Mouse (Mus musculus) c-Kit-positive CD71-negative TER-119-negative erythroid progenitor cells, embryonic 14.5 days (primary cell): Measurements from ENCODE around the gene Zfp777.

Experiments used
- DNase-seq: peaks from one replicate; pipeline ENCODE4 v3.0.0-alpha.2; 2013; ENCODE audit warnings: low read depth

Zfp777 gene

DNA sequence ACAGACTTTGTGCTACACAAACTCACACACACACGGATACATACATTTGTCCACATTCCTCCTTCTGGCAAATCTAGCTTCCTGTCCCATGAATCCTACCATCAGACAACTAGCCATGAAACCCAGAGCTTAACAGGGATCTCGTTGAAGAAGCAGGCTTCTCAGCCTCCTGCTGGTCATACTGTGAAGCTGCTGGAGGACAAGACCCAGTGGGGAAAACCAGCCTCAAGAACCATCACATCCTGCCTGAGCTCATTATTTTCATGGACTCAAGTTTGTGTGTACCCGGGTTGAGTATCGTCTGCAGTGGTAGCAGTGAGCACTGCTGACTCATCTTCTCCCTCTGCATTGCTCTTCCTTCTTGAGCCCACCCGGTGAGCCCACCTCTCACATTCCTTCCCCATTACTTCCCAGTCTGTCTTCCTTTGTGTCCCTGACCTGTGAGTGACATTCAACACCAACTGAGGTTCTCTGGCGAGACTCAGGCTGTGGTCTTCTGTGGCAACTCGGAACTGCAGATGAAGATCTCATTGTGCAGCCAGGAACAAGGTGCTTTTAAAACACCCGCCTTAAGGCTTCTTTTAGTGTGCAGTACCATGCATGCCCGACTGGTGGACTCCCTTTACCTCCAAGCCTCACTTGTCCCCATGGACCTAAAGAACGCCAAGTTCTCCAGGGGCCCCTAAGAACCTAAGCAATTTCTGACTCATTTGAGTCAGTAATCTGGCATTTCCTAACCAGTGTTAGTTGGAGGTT lies 22.6 kb downstream of the Zfp777 start:
- no peak for DNase-seq

DNA sequence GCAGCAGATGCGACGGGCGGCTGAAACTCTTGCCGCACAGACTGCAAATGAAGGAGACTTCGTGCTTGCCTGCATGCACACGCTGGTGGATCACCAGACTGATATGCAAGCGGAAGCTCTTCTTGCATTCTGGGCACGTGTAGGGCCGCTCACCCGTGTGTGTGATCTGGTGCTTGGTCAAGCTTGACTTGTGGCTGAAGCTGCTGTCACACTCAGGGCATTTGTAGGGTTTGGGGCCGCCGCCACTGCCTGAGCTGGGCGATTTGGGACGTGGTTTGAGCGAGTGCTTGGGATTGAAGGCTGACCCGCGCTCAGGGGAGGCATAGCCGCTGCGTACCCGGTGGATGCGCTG lies 23.7 kb downstream of the Zfp777 start:
- no peak for DNase-seq

DNA sequence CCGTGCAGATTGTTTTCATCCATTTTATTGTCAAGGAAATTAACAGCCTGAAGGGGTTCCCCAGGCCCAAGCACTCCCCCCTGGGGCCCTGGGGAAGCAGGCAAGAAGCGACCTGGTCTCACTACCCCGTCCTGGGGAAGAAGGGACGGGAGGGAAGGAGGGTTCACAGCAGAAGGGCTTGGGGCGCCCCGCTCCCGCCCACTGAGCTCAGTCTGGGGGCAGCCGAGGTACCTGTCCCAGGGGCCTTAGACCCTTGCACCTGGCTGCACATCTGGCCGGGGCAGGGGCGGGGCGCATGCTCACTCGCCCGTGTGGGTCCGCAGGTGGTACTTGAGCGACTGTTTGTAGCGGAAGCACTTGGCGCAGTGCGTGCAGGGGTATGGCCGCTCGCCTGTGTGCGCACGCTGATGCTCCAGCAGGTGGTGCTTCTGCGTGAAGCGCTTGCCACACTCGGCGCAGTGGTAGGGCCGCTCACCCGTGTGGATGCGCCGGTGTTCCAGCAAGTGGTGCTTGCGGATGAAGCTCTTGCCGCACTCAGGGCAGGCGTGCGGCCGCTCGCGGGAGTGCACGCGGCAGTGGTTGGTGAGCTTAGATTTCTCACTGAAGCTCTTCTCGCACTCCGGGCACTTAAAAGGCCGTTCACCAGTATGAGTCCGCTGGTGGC lies 24.2 kb downstream of the Zfp777 start:
- no peak for DNase-seq

DNA sequence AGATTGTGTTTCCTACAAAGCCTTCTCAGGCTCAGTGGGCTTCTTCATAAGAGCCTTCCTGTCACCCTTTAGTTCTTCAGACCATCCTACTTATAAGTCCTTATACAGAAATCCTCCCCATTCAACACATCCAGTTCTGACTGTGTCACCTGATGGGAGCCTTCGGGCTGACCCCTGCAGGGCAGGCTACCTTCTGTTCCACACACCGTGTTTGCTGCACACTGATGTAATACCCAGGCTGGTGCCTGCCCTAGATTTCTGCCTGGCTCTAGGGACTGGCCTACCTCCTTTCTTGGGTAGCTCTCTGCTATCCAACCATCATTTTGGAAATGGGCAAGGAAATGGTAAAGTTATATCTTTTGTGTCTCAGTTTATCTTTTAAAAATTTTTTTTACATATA lies 26.0 kb downstream of the Zfp777 start:
- no peak for DNase-seq

DNA sequence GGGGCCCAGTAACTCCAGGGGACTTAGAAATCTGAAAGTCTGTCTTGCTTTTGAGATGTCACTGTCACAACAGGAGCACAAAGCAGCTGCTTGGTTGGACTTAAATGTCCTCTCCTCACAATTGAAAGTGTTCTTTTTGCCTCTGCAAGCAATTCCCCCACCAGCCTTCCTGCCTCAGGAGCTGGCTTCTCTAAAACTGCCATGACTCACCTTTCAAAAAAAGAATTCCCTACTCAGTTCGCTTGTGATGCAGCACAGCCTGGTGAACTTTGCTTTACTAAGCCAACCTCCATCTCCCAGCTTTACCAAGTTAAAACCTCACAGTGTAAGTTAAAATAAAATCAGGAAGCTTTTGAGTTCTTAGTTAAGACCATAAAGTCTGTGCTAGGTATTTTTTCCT lies 27.0 kb downstream of the Zfp777 start:
- DNase-seq: no peak

DNA sequence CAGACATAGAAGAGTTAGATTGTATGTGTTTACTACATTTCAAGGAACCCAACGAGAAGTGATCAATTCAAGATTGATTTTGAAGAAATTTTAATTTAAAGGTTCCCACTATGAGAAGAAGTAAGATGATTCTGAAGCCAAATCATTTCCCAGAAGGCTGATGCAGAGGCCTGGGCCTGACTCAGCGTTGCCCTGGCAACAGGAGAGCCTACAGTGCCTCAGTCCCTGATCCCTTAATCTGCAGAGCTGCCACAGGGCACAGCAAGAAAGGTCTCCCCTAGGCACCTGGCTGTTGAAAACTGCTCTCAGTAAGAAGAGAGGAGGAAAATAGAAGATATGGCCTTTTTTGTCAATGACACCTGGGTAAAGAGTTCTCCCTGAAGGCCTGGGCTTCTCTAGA lies 28.7 kb downstream of the Zfp777 start:
- DNase-seq: no peak

DNA sequence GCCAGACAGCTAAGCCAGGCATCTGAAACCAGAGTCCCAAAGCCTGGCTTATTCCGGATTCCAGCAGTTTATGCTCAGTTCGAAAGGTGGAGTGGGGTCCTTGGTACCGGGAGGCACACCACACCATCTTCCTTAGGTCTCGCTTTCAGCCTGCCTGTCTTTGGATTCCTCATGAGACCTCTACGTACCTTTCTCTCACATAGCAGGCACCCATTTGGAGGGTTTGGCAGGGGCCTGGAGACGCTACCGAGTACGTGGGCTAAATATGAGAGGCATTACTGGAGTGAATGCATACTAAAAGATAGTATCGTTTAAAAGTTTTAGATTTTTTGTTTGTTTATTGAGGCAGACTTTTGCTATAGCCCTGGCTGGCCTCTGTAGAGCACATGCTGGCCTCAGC lies 31.9 kb downstream of the Zfp777 start:
- no peak for DNase-seq

DNA sequence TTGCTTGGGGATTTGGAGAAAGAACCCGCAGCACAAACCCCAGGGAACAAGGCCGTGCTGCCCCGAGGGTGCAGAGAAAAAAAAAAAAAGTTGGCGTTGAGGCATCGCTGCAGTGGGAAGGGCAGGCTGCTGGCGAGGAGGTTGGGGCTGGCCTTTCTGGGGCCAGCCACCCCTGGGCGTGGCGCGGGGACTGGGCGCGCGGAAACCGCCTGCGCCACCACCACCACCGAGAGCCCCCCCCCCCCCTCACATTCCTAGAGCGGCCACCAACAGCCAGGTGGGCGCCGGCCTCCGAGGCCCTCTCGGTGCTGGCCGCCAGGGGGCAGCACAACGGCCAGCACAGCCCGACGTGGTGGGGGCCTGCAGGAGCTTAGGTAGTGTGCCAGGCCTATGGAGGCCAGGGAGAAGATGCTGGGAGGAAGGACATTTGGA lies 32.6 kb downstream of the Zfp777 start:
- DNase-seq: peak; percentile 50

DNA sequence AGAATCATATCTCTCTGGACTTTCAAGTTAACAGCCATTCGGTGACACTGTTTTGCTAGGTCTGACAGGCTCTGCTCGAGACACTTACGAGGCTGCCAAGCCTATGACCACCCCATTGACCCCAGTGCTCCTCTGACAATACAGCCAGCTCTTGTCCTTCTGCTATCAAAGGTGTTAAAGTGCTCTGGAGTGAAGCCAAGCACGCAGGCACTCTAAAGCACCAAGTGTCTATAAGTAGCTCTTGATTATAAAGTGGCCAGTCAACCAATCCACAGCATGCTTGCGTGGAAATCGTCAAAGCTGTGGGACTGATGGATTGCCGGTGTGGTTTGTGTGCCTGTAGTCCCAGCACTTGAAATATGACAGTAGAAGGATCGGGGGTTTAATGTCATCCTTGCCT lies 38.0 kb downstream of the Zfp777 start:
- DNase-seq: no peak

DNA sequence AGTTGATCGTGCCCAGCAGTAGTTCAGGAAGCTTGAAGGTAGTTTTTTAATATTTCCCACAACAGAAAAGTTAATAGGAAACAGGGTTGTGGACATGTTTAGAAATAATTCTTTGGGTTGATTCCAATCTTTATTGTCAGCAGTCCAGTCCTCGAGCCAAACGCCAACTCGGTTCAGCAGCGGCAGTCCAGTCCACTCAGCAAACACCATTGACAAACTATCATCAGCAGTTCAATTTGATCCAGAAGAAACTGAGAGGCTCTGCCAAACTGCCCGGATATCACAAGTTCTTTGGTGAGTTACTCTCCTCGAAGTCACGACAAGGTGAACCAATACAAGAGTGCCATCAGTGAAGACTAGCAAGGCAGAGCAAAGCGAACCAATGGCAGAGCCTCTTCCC lies 53.0 kb downstream of the Zfp777 start:
- DNase-seq: no peak

DNA sequence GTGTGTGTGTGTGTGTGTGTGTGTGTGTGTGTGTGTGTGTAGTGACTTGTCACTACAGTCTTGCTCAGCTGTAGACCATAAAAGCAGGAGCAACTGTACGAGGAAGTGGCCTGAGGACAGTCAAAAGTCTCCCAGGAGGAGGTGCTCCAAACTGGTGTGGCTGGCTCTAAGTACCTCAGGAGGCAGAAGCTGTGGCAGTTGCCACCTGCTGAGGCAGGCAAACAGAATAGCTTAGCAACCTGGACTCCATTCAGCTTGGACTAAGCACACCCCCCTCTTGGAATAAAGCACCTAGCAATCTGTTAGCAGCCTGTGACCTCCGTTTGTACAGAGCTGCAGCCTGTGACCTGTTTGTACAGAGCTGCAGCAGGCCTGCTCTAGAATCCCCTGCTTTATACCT lies 64.8 kb downstream of the Zfp777 start:
- DNase-seq: no peak

DNA sequence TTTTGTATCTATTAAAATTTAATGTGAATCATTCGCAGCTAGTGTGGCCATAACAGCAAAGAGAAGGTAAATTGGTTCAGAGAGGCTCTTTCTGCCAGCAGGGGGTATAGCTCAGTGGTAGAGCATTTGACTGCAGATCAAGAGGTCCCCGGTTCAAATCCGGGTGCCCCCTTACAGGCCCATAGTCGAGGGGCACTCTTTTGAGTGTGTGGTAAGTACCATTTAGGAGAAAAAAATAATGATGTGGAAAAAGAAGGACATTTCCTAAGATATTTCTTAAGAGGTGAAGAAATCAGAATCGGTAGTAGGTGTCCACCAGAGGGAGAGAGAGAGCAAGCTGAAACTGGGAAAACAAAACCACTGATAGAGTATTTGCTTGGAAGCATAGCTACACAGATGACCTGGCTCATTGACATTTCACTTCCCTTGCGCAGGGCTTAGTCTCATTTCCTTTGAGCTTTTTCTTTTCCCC lies 69.8 kb downstream of the Zfp777 start:
- peak; percentile 75 for DNase-seq

DNA sequence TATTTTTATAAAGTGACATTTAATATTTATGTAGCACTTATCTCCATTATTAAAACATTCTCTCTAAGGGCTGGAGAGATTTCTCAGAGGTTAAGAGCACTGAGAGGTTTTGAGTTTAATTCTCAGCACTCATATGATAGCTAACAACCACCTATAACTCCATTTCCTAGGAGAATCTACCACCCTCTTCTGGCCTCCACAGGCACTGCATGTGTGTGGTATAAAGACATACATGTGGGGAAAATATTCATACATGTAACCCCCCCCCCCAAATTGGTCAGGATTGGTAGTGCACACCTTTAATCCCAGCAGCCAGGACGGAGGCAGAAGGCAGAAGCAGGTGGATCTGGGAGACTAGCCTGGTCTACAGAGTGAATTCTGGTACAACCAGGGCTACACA lies 74.1 kb downstream of the Zfp777 start:
- no peak for DNase-seq
